Mouse (Mus musculus) adrenal gland, postnatal 0 days (tissue): ENCODE results near the gene Gm28870. TPM values are rescaled to one million over a fixed set of nuclear protein-coding genes. Genes with fewer than 3 reads are reported as not detected.

Source experiments
- polyA plus RNA-seq: library from polyadenylated mRNA; unstranded; fragments of >200 nt; fragmentation: Nextera tagmentation; extraction: Ambion mirVana; gene quantifications from 2 replicates; pipeline ENCODE4 v1.2.1, GENCODE M21; 2015

Gene Gm28870
- not detected in 2 replicates for polyA plus RNA-seq

GRCm38 (mm10) chrY:50096976-50097375, at the start of gene Gm28870:
Gm28870 (plus strand) TSS chrY:50097276.

